Mouse (Mus musculus): Measurements from ENCODE around the gene Gkn3. TPM values are rescaled to one million over a fixed set of nuclear protein-coding genes. Genes with fewer than 3 reads are reported as not detected.
A peak's percentile ranks its signal among the peaks of the same experiment; 100 is the strongest.

The Gkn3 gene
- polyA plus RNA-seq, 1 experiment from 2014 or later = 1.5 TPM

- H3K4me3 ChIP-seq = peak within 1 kb of the TSS; percentile 85
- peak within 1 kb of the TSS; percentile 68 for H3K4me2 ChIP-seq
- peak within 1 kb of the TSS; percentile 96 for H3K27ac ChIP-seq
- H3K4me1 ChIP-seq = peaks cover 34% of the 10 kb centered on the region
- WGBS = under 1% methylated on average over 54 of the region's 54 CpGs
- H3K9me3 ChIP-seq = no peaks in the 10 kb centered on the region
- no peaks in the 10 kb centered on the region for H3K27me3 ChIP-seq
- H3K9ac ChIP-seq = peak within 1 kb of the TSS; percentile 87
- no peaks in the 10 kb centered on the region for H3K36me3 ChIP-seq
- peak; percentile 78 for ATAC-seq (ENCODE audit: insufficient number of reproducible peaks, low FRiP score, low TSS enrichment, low read depth)
These were observed 53.4 kb downstream of the Gkn3 start, which contains the start of gene Antxr1 for GRCm38 (mm10) chr6:87335091-87335934. Gene Antxr1 (minus strand): TSS chr6:87335821.

GRCm38 (mm10) chr6:87334361-87335090 lies 54.2 kb downstream of the Gkn3 start:
- ATAC-seq (ENCODE audit: insufficient number of reproducible peaks, low FRiP score, low TSS enrichment, low read depth) = peak; percentile 61; the same call in 1 of the 2 replicates

More at GRCm38 (mm10) chr6:87334361-87335090, 54.2 kb downstream of the Gkn3 start:
- peak overlapping the region; percentile 96 for H3K27ac ChIP-seq
- WGBS = 2% methylated on average over 11 of the region's 11 CpGs
- H3K36me3 ChIP-seq = no peaks in the 10 kb centered on the region
- H3K9ac ChIP-seq = peak overlapping the region; percentile 87
- no peaks in the 10 kb centered on the region for H3K9me3 ChIP-seq
- H3K4me1 ChIP-seq = peaks cover 42% of the 10 kb centered on the region
- H3K4me2 ChIP-seq = peak overlapping the region; percentile 68
- peak overlapping the region; percentile 85 for H3K4me3 ChIP-seq
- H3K27me3 ChIP-seq = no peaks in the 10 kb centered on the region

Other genes starting within 250 kb of the Gkn3 start
- 19.1 and 21.7 TPM in 2 replicates for gene Antxr1, start 53.1 kb downstream of the Gkn3 start, polyA plus RNA-seq (2015; fragmentation: Nextera tagmentation; extraction: Ambion mirVana)
- gene Gkn1, start 38.0 kb downstream of the Gkn3 start, polyA plus RNA-seq (2015; fragmentation: Nextera tagmentation; extraction: Ambion mirVana) = not detected in 2 replicates
- gene Gkn2, start 15.6 kb downstream of the Gkn3 start, polyA plus RNA-seq (2015; fragmentation: Nextera tagmentation; extraction: Ambion mirVana) = not detected in 2 replicates
- not detected in 2 replicates for gene Bmp10, start 40.1 kb upstream of the Gkn3 start, polyA plus RNA-seq (2015; fragmentation: Nextera tagmentation; extraction: Ambion mirVana)
- gene Arhgap25, start 144.3 kb upstream of the Gkn3 start, polyA plus RNA-seq (2015; fragmentation: Nextera tagmentation; extraction: Ambion mirVana) = 7.6 and 8.4 TPM in 2 replicates
- 5.1 and 5.3 TPM in 2 replicates for gene Prokr1, start 201.8 kb upstream of the Gkn3 start, polyA plus RNA-seq (2015; fragmentation: Nextera tagmentation; extraction: Ambion mirVana)